Comparison of ENCODE assay signal across 14 mouse cellular contexts in genomic region chr16:65448810-65449209, GRCm38 (mm10).
DNase-seq lines count a peak whose midpoint lies in the region; ATAC-seq and TF ChIP-seq lines count a peak whose summit lies in the region.
"Had no signal": no experiment of that assay in that cellular context is flagged by ENCODE, and none has a peak within 500 bp of the region (broad histone marks: within the 10 kb centered on the region; RNA-seq: fewer than 3 reads in every experiment).

No protein-coding gene starts in this region.

- H3K36me3 ChIP-seq in kidney, adult 2 months (ENCODE audit: control insufficient read depth, insufficient read depth, low read length): no peaks in the 10 kb centered on the region
- no peaks in the 10 kb centered on the region for H3K36me3 ChIP-seq in midbrain, embryonic 11.5 days (ENCODE audit: control insufficient read depth, insufficient read depth, low read length)
- H3K36me3 ChIP-seq in midbrain, embryonic 15.5 days (replicated peaks): no peaks in the 10 kb centered on the region
- H3K36me3 ChIP-seq in intestine, postnatal 0 days (ENCODE audit: control insufficient read depth, insufficient read depth): no peaks in the 10 kb centered on the region
- H3K36me3 ChIP-seq: hindbrain, embryonic 13.5 days; liver, embryonic 15.5 days had no signal

- WGBS in kidney, adult 2 months: 35% methylated on average over 3 of the region's 3 CpGs
- 79% methylated on average over 3 of the region's 3 CpGs for WGBS in midbrain, embryonic 11.5 days
- WGBS in midbrain, embryonic 15.5 days: 82% methylated on average over 3 of the region's 3 CpGs
- WGBS in intestine, postnatal 0 days: 24% methylated on average over 3 of the region's 3 CpGs

- TF ChIP-seq POLR2A in kidney, adult 2 months (IDR thresholded peaks at IDR 0.05; ENCODE audit: low read depth, low read length): no peak

- no peak overlapping the region for H3K27ac ChIP-seq in kidney, adult 2 months (ENCODE audit: insufficient read depth, low read depth, low read length)
- H3K27ac ChIP-seq in midbrain, embryonic 11.5 days (ENCODE audit: low read depth, low read length): no peak overlapping the region
- H3K27ac ChIP-seq in midbrain, embryonic 15.5 days: no peak overlapping the region
- no peak overlapping the region for H3K27ac ChIP-seq in intestine, postnatal 0 days (ENCODE audit: low read depth, low read length)
- H3K27ac ChIP-seq: hindbrain, embryonic 13.5 days; liver, embryonic 15.5 days had no signal

- no peak for ATAC-seq in midbrain, embryonic 11.5 days (ENCODE audit: low FRiP score)
- ATAC-seq in midbrain, embryonic 15.5 days (replicated peaks): no peak
- ATAC-seq in intestine, postnatal 0 days: no peak
- ATAC-seq: CD4-positive, CD25-positive, alpha-beta regulatory T cell, adult 4 months had no signal

- no peak overlapping the region for H3K4me2 ChIP-seq in midbrain, embryonic 11.5 days
- no peak overlapping the region for H3K4me2 ChIP-seq in midbrain, embryonic 15.5 days
- H3K4me2 ChIP-seq in intestine, postnatal 0 days (replicated peaks; ENCODE audit: low read depth): no peak overlapping the region
- H3K4me2 ChIP-seq: hindbrain, embryonic 13.5 days; liver, embryonic 15.5 days had no signal

- H3K4me1 ChIP-seq in kidney, adult 2 months (ENCODE audit: control insufficient read depth, insufficient read depth, low read length): no peaks in the 10 kb centered on the region
- H3K4me1 ChIP-seq in midbrain, embryonic 11.5 days (ENCODE audit: control insufficient read depth, insufficient read depth, low read length): no peaks in the 10 kb centered on the region
- no peaks in the 10 kb centered on the region for H3K4me1 ChIP-seq in midbrain, embryonic 15.5 days
- H3K4me1 ChIP-seq in intestine, postnatal 0 days (replicated peaks; ENCODE audit: control insufficient read depth, insufficient read depth, low read length): no peaks in the 10 kb centered on the region
- H3K4me1 ChIP-seq: hindbrain, embryonic 13.5 days; liver, embryonic 15.5 days had no signal

- no peaks in the 10 kb centered on the region for H3K9me3 ChIP-seq in midbrain, embryonic 11.5 days (ENCODE audit: control insufficient read depth, low read length)
- H3K9me3 ChIP-seq in midbrain, embryonic 15.5 days: no peaks in the 10 kb centered on the region
- H3K9me3 ChIP-seq in intestine, postnatal 0 days (ENCODE audit: control insufficient read depth): no peaks in the 10 kb centered on the region
- H3K9me3 ChIP-seq: hindbrain, embryonic 13.5 days; liver, embryonic 15.5 days had no signal

- H3K9ac ChIP-seq in midbrain, embryonic 11.5 days (ENCODE audit: low read length): no peak overlapping the region
- no peak overlapping the region for H3K9ac ChIP-seq in midbrain, embryonic 15.5 days
- no peak overlapping the region for H3K9ac ChIP-seq in intestine, postnatal 0 days (ENCODE audit: low read depth, low read length)
- H3K9ac ChIP-seq: hindbrain, embryonic 13.5 days; liver, embryonic 15.5 days had no signal

- TF ChIP-seq CTCF in kidney, adult 2 months (conservative IDR thresholded peaks at IDR 0.05; ENCODE audit: insufficient read depth, insufficient read length, low read depth, low read length): no peak
- TF ChIP-seq CTCF in intestine, postnatal 0 days (IDR thresholded peaks at IDR 0.05; ENCODE audit: low read depth): no peak

- DNase-seq in kidney, adult 2 months: peak; percentile 73
- DNase-seq in kidney, postnatal 10 days: no peak
- DNase-seq in midbrain, embryonic 11.5 days (ENCODE audit: low spot score, missing footprints): peak; percentile 39
- DNase-seq in lung, postnatal 14 days: peak; percentile 13
- no peak for DNase-seq in gastrocnemius, postnatal 4 days (ENCODE audit: low spot score in 2 of 2)
- DNase-seq: cerebellum, postnatal 14 days; gastrocnemius, postnatal 25 days; spleen, adult 18-20 months; thymus, adult 18-20 months had no signal

- H3K4me3 ChIP-seq in kidney, adult 2 months (ENCODE audit: insufficient read depth, low read depth, low read length): no peak overlapping the region
- no peak overlapping the region for H3K4me3 ChIP-seq in midbrain, embryonic 11.5 days (ENCODE audit: low read depth, low read length)
- no peak overlapping the region for H3K4me3 ChIP-seq in midbrain, embryonic 15.5 days
- H3K4me3 ChIP-seq in intestine, postnatal 0 days (ENCODE audit: low read depth, low read length): no peak overlapping the region
- H3K4me3 ChIP-seq: hindbrain, embryonic 13.5 days; liver, embryonic 15.5 days had no signal

- no peaks in the 10 kb centered on the region for H3K27me3 ChIP-seq in kidney, adult 2 months (replicated peaks; ENCODE audit: control insufficient read depth, insufficient read depth, low read length)
- H3K27me3 ChIP-seq in midbrain, embryonic 11.5 days (ENCODE audit: control insufficient read depth, insufficient read depth, low read length): no peaks in the 10 kb centered on the region
- no peaks in the 10 kb centered on the region for H3K27me3 ChIP-seq in midbrain, embryonic 15.5 days (replicated peaks)
- no peaks in the 10 kb centered on the region for H3K27me3 ChIP-seq in intestine, postnatal 0 days (replicated peaks; ENCODE audit: control insufficient read depth, insufficient read depth, low read length)
- H3K27me3 ChIP-seq: hindbrain, embryonic 13.5 days; liver, embryonic 15.5 days had no signal

Comparison
In these comparisons a context has a peak if more than half of its experiments do, and no peak if none do; other contexts are left out.
1. DNase-seq: peak in kidney, adult 2 months (single experiment), midbrain, embryonic 11.5 days (single experiment) and lung, postnatal 14 days (single experiment); none in kidney, postnatal 10 days (single experiment) and gastrocnemius, postnatal 4 days (0 of 2).